Mouse (Mus musculus) heart, postnatal 0 days (tissue): ENCODE measurements around the gene Wdr75.

ENCODE experiments used
- CTCF ChIP-seq: IDR thresholded peaks from 2 replicates; pipeline ENCODE4 v1.5.1; 2016; ENCODE audit warnings: antibody characterized with exemption, control low read depth, low read depth
- EP300 ChIP-seq: IDR thresholded peaks from 2 replicates; pipeline ENCODE4 v1.6.1; 2016; ENCODE audit warnings: antibody characterized with exemption, low read depth

DNA sequence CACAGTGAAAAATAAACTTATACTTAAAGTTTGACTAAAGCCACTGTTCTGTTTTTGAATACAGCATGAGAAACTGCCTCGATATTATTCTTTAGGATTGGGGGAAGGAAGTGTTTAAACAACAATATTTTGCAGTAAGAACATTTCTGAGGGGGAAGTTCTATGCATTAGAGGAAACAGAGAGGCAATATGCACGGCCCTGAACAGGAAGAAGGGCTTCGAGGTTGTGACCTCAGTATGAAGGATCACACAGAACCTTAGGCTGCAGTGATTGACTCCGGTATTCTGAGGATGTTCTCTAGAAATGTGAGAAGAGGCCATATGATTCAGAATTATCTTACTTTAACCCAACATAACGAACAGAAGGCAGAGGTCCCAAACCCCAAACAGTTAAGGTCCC, 70.8 kb downstream of the Wdr75 start:
- TF ChIP-seq CTCF (no peak), EP300 (no peak)
